Mouse (Mus musculus): Measurements from ENCODE around the gene Cox11. TPM values are rescaled to one million over a fixed set of nuclear protein-coding genes. Genes with fewer than 3 reads are reported as not detected.

Gene Cox11
- total RNA-seq (2015) (29.9 and 35.5 TPM in 2 replicates), total RNA-seq (2017) (15.5 and 17.2 TPM in 2 replicates)

DNA sequence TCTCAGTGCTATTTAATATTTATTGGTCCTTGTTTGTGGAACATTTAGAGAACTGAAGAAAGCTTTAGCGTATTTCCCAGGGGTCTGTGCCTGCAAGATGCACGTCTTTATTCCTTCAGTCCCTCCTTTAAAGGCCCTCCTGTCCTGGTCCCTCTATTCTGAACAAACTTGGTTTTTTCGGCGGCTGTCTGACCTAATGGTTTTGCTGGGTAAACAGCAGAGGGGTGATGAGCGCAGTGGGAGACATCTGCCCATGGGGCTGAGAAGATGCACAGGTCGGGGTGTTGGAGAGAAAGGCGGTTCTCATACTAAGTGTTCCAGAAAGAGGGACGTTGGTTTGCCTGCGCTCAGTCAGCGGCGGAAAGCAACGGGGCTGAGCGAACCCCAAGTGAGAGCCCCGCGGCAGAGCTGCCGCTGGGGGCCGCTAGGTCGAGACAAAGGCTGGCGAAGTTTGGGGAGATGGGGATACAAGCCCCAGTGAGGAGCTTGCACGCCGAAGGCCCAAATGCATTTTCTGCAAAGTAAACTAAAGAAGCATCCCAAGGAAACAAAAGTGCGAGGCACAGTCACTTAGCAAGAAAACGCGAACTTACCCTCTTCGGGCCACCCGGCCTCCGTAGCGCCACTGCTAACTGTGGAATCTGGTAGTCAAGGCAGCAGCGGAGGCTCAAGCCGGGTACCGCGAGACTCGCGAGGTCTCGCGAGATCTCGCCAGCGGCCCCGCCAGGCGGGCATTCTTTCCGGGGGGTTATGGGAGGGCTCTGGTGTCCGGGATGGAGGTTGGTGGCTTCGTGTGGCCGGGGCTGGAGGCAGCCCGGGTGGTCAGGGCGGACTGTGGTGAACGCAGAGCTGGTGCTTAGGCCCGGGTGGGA is at the start of gene Cox11, which contains the start of gene Stxbp4:
TSS of gene Cox11 (plus strand) at position 734 of the 872 bp plus-strand sequence.
TSS of gene Stxbp4 (minus strand) at position 645 of the 872 bp plus-strand sequence.
- peak; percentile 97 for ATAC-seq (replicated peaks; ENCODE audit: poor library complexity)

DNA sequence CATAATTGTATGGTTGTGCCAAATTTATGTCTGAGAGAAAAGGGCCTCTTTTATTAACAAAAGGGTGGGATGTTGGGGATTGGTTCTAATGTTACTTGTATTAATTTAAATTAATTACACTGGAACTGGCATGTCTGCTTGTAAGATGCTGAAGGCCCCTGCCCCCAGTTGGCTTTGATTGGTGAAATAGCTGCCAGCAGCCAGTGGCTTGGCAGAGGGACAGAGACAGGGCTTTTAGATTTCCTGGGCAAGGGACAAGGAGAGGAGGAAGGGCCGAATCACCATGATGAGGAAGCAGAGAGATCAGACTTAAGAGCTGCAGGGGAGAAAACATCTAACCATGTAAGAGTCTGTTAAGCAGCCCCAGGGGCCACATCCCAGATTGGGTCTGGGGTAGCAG is 47.0 kb upstream of the Cox11 start:
- ATAC-seq (replicated peaks; ENCODE audit: poor library complexity): no peak

DNA sequence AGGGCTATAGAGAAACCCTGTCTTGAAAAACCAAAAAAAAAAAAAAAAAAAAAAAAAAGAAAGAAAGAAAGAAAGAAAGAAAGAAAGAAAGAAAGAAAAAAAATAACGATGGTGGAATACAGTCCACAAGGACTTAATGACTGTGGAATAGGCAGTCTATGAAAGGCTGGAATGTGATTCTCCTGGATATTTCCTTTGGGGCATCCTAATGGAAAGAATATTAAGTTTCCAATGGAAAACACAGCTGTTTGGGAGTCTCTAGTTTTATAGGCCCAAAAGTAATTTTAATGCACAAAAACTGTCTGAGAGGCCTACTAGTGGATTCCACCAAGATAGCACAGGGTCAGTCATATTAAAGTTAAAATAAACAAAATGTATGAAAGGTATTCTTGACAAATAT is 42.1 kb upstream of the Cox11 start:
- no peak for ATAC-seq (replicated peaks; ENCODE audit: poor library complexity)

DNA sequence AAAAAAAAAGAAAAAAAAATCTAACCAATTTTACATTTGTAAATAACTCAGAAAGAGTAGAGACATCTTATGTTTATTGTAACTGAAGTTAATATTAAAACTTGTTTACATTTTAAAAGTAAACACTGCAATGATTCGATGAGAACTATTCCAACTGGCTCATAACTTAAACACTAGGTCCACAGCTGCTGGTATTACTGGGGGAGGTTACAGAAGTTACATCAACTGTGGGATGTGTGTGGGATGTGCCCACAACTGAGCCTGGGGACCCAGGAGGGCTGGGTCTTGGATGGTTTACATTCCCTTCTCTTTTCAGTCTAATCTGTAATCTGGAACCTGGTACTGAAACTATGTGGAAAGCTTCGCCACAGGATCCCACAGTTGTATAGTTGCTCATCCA is 34.9 kb upstream of the Cox11 start:
- ATAC-seq (replicated peaks; ENCODE audit: poor library complexity): no peak

DNA sequence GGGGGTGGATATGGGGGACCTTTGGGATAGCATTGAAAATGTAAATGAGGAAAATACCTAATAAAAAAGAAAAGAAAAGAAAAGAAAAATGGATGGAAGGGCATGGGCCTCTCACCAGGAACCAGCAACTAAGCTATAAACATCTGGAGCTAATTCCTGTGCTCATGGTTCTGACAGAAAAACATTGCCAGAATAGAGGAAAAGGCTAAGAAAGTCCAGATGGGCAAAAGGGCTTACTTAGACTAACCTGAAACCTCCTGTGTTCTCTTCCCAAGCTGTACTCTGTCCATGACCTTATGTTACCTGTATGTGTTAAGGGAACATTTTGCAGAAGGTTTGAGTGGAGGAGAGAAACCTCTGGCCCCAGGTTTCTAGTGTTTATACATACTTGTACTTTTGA is 25.9 kb upstream of the Cox11 start:
- no peak for ATAC-seq (replicated peaks; ENCODE audit: poor library complexity)

DNA sequence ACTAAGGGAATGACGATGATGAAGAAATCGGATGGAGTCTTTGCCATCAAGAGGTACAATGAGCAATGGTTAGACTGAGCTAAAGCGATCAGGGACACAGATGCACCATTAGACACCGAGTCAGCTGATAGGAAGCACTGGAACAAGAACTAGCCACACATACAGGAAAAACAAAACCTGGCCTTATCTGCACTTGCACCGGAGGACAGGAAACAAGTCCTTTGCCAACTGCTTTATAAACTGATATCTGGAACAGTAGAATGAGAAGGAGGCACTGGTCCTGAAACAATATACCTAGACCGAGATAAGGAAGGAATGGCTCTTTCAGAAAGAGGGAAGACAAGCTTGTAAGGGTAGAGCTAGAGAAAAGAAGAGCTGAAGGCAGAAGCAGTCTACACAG is 23.2 kb upstream of the Cox11 start:
- ATAC-seq (replicated peaks; ENCODE audit: poor library complexity): peak; percentile 64

DNA sequence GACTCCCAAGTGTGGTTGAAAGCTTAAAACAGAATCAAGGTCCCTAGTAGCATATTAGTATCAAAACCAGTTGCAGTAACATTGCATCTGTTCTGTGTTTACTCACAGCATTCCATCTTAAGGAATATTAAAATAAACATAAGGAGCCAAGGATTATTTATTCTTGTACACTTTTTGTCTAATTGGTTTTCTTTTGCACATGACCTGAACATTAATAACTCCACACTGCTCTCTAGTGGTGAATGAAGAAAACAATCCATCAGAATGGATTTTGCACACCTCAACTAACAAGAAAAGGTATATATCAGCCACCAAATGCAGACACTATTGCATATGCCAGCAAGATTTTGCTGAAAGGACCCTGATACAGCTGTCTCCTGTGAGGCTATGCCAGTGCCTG is 21.5 kb upstream of the Cox11 start:
- ATAC-seq (replicated peaks; ENCODE audit: poor library complexity): peak; percentile 90

DNA sequence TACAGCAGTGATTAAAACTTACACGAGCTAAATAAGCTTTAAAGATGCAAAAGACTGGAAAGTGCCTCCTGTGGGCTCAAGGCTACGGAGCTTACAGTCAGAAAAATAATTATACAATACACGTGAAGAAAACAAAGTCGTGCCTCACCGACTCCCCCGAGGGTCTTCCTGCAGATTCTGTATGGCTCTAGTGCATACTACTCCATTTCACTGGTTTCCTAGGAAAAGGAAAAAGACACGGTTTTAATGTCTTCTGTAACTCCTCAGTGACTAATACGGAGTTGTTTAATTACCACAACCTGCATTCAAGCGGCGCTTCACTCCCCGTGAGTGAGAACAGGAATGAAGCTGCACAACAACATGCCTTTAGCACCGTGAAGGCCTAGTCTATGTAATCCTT is 15.9 kb upstream of the Cox11 start:
- ATAC-seq (replicated peaks; ENCODE audit: poor library complexity): no peak

DNA sequence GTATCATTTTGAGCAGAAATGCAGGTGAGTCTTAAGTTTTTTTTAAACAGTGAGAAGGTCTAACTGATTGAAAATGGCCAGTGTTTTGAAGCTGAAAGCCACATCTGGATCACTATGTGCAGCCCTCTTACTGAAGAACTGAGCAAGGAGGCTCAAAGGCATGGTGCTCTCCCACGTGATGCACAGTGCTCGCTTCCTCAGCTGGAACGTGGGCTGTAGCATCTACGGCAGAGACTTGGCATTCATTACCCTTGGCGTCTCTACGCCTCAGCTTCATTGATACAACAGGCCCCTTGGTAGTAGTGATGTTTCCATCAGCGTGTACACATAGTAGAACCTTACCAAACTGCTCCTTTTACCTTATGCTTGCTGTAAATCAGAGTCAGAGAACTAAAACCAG is 15.5 kb upstream of the Cox11 start:
- ATAC-seq (replicated peaks; ENCODE audit: poor library complexity): no peak

DNA sequence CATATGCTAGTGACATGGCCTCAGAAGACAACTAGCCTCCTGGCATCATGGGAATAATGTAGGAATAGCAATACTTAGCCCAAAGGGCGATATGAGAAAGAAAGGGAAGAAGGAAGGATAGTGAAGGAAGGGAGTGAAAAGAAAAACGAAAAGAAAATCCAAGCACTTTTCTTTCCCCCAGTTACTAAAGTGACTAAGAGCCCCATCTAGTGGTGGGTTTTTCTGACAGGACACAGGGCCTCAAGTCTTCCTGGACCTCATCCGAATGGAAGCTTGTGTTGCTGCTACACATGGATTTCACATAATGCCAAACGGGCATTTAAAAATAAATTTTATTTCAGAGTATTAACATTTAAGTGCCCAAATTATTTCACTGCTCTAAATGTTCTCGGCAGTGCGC is 14.5 kb upstream of the Cox11 start:
- ATAC-seq (replicated peaks; ENCODE audit: poor library complexity): peak; percentile 78

DNA sequence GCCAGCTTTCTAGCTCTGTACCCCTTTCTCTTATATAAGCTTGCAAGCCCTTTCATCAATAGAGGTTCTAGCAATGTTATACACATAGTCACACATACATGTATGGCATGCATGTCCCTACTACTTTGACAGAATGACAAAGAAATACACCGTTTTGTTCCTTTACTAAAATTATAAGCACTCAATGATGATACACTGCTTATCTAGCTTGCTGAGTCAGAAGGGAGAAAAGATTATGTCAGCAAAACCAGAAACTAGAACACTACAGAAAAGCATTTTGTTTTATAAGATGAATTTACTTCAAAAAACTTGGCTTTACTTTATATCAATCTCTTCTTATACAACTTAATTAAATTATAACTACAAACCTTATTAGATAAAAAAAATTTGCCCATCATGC is 12.8 kb upstream of the Cox11 start:
- no peak for ATAC-seq (replicated peaks; ENCODE audit: poor library complexity)

DNA sequence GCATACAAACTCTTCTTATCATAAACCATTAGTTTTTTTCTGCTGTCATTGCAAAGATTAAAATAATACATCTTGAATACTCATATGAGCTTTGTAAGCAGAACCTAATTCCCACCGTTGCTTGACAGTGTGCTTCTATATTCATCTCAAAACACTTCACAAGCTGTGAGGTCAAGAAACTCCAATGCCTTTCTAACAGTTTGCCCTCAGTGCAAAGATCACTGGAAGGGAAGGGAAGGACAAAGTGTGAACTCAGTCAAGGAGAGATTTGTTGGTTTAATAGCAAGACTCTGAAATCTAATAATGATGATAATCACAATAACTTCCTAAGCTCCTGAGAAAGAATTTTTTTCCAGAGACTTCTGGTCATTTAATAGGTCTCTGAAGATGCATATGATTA is 10.2 kb upstream of the Cox11 start:
- ATAC-seq (replicated peaks; ENCODE audit: poor library complexity): no peak

DNA sequence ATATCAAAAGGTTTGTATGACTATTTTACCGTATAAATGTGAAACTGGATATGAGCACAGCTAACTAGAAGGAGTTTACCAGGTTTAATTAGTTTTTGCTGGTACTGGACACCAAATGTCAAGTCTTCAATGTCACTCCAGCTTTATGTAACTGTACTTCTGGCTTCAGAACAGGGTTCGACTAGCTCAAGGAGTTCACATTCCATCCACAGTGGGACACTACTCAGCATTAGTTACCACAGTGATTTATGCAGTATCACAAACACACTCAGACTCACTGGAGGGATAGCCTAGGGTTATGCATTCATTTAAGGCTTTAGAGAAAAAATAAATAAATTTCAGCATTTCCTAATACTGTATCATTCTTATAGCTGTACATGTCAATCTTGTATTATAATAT is 5.5 kb upstream of the Cox11 start:
- ATAC-seq (replicated peaks; ENCODE audit: poor library complexity): no peak

DNA sequence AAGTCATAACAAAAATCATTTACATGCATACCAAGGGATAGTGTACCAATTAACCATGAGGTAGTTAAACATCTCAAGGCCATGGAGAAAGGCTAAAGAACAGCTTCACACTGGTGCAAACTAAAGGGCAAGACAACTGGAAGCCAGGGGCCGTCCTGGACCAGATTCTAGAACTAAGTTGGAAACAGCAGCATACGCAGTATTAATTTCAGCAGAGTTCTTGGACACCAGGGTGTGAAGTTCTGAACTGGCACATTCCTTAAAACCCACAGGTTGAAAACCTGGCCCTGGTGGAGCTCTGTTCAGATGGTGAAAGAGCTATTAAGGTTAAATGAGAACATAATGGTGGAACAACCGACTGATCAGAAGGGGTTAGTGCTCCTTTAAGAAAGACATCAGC is 3.3 kb upstream of the Cox11 start:
- no peak for ATAC-seq (replicated peaks; ENCODE audit: poor library complexity)

DNA sequence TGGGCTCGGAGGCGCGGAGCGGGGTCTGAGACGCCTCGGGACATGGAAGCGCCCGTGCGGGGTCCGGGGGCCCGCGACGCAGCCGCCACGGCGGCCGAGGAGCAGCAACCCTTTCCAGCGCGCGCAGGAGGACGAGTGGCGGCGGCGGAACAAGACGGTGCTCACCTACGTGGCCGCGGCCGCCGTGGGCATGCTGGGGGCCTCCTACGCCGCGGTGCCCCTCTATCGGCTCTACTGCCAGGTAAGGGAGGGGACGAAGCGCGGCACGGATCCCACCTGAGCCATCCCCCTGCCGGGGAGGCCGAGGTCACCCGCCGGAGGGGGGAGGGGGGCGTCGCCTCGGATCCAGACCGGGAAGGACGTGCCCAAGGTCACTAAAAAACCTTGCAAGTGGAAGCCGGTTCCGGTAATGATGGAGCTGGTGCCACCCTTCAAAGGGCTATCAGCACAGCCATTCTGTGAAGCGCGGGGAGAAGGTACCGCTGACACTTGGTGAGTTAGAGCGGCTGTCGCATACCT is 398 bp downstream of the Cox11 start:
- ATAC-seq (replicated peaks; ENCODE audit: poor library complexity): peak; percentile 25

DNA sequence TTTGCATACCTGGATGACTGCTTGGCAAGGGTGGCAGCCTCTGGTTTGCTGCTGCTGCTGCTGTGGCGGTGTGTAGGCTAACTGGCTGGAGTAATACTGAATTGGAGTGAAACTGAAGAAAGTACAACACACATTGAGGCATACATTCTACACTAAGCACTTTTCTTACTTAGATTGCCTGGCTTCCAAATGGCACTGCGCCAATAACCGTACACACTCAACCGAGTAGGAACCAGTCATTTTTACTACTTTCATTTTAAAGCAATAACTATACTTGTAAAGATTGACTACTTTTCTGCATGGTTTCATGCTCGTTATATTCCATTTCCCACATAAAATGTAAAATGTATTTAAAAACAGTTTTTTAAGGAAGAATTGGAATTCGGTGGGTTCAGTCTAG is 11.8 kb downstream of the Cox11 start:
- no peak for ATAC-seq (replicated peaks; ENCODE audit: poor library complexity)

DNA sequence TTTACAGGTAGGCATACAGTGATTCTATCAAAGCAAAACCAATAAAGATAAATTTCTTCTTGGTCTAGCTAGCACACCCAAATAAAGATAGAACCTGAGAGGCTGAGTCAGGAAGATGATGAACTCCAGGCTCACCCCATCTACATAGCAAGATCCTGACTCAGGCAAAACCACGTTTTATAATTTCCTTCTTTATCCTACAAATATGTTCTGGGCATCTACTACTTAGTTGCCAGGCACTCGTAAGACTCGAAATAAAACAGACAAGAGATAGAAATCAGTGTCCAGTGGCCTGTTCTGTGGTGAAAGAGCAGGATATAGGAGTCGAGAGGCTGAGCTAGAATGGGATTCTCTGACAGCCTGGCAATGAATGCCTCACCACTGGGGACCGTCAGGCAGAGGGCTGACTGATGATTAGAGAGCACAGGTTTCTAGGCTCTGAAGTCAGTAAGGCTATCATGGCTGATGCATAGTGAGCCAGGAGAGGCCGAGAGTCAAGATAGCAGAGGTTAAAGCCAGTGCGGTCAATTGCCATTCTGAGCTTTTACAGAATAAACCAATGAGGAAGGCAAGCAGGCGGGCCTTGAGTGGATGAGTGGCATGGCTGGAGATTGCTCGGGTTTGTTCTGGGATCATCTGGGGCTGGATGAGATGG is 12.4 kb downstream of the Cox11 start:
- no peak for ATAC-seq (replicated peaks; ENCODE audit: poor library complexity)

DNA sequence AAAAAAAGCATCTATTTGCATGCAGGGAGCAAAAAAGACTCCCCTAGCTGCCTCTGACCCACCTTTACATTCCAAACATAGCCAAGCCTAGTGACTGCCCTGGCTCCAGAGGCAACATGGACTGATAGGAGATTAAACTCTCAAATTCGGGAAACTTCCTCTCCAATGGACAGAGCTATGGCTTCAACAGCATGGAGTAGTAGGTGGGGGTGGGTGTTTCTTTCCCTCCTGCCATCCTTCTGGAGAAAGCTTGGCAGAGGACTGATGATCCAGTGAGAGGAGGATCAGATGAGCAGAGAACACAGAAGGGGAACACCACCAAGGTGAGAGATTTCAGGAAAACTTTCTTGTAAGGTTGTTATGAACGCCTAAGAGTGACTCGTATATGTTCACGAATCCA is 14.6 kb downstream of the Cox11 start:
- no peak for ATAC-seq (replicated peaks; ENCODE audit: poor library complexity)

DNA sequence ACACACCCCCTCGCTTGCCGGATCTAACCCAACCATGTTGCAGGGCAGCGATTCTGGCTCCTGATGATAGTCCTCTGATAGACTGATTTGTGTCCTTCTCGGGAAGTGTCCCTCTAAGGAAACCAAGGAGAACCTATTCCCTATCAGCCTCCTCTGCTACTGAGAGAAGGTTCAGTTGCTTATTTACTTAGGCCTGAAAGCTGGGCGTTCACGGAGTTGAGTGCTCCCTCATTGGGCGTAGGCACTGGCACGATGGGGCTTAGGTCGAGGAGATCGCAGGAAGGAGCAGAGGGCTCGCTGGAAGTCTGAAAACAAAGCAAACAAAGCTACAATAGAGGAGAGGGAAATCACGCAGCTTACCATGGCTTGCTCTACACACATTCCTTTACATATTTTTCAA is 19.6 kb downstream of the Cox11 start:
- no peak for ATAC-seq (replicated peaks; ENCODE audit: poor library complexity)

DNA sequence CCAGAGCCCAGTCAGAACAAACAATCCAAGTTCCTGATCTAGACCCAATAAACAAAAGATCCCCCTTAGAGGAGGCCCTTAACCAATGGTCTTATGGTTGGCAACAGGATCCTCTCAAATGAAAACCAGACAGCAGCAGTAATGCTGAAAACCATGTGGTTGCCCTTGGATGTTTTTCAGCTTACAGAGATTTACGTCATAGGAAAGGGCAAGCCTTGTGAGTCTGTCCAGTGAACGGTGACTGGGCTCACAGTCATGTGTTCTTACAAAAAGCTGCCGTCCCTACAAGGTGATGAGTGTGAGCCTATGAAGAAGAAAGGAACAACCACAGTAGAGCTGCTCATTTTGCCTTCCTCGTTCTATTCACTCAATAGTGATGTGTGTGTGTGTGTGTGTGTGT is 22.7 kb downstream of the Cox11 start:
- ATAC-seq (replicated peaks; ENCODE audit: poor library complexity): no peak

DNA sequence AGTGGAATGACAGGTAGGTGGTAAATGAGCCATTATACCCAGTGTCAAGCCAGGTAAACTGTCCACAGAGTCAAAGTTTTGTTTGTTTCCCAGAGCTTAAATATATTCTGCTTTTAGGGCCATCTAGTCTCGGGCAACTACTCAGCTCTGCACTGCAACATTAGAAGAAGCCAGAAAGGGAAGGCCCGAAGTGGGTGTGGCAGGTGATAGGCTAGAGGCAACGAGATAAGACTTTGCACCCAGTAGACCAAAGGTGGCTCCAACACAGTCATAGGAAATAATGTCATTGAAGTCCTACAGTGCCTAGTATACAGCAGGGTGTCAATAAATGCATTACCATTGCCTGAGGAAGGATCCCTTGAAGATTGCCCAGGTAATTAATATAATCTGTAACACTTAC is 25.1 kb downstream of the Cox11 start:
- peak; percentile 60 for ATAC-seq (replicated peaks; ENCODE audit: poor library complexity)

DNA sequence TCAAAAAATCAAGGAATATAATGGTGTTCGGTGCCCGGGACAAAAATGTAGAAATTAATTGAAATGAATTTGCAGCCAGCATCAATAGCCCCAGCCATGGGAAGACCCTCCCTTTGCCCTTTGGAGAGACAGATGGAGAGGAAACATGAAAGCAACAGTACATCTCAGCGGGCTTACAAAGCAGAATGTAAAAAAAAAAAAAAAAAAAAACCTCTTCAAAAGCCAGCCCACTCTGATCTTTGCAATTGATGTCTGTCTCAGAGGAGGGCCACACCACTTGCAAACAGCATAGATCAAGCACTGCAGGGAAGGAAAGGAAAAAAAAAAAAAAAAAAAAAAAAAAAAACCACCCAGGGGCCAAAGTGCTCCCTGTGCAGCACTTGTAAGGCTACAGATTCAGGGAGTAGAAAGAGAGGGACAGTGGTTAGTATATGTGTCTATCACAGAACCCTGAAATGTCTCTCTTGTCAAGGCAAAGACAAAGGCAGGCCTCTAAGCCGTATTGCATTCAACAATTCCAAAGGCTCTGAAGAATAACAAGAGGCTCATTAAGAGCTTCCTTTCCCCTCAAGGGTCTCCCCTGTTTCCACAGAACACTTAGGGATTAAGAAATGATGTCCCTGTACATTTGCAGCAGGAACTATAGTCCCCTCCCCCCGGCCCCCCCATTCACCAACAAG is 25.8 kb downstream of the Cox11 start:
- ATAC-seq (replicated peaks; ENCODE audit: poor library complexity): no peak
